Mouse (Mus musculus) embryonic facial prominence, embryonic 10.5 days (tissue): ENCODE measurements around the gene Dus2. TPM values are rescaled to one million over a fixed set of nuclear protein-coding genes. Genes with fewer than 3 reads are reported as not detected.
"Not testable (repeated sequence)": the region's sequence is repeated elsewhere in the genome, so short reads cannot be mapped to it uniquely, and the experiment has no call there.

ENCODE experiments used
- DNase-seq: peaks from one replicate; pipeline ENCODE4 v3.0.0-alpha.2; 2017; ENCODE audit warnings: low spot score
- H3K27ac ChIP-seq: fragments of 300-500 bp; sonication (generic); replicated peaks from 2 replicates; pipeline ENCODE4 v1.5.1; 2016; ENCODE audit warnings: mild to moderate bottlenecking
- H3K27me3 ChIP-seq: fragments of 300-500 bp; sonication (generic); replicated peaks from 2 replicates; pipeline ENCODE4 v1.6.1; 2016; ENCODE audit warnings: low read depth, mild to moderate bottlenecking; ENCODE audit not compliant: poor library complexity, severe bottlenecking
- H3K36me3 ChIP-seq: fragments of 300-500 bp; sonication (generic); replicated peaks from 2 replicates; pipeline ENCODE4 v1.6.1; 2016; ENCODE audit warnings: mild to moderate bottlenecking, moderate library complexity
- H3K4me1 ChIP-seq: fragments of 300-500 bp; sonication (generic); 2 replicates; pipeline ENCODE4 v1.6.1; 2016
- H3K4me3 ChIP-seq: fragments of 300-500 bp; sonication (generic); 2 replicates; pipeline ENCODE4 v1.5.1; 2016; ENCODE audit warnings: mild to moderate bottlenecking, moderate library complexity
- H3K9me3 ChIP-seq: fragments of 300-500 bp; sonication (generic); 2 replicates; pipeline ENCODE4 v1.6.1; 2016; ENCODE audit warnings: mild to moderate bottlenecking
- WGBS: fragments of 180-500 bp; shearing (Covaris S2); methylation state at CpG from one replicate; pipeline ENCODE4 v1.1.7; 2016; 5-methylcytosine and 5-hydroxymethylcytosine counted together
- polyA plus RNA-seq: library from polyadenylated mRNA; unstranded; fragments of >200 nt; fragmentation: Nextera tagmentation; extraction: Ambion mirVana; gene quantifications from 2 replicates; pipeline ENCODE4 v1.2.1, GENCODE M21; 2016

Dus2 gene
- polyA plus RNA-seq, 1 experiment from 2014 or later: 21.0 TPM

- Histone ChIP-seq H3K36me3 (peaks cover 7% of the 10 kb centered on the region), H3K9me3 (no peaks in the 10 kb centered on the region), H3K27ac (peak overlapping the region; percentile 85), H3K4me3 (peak overlapping the region; percentile 72), H3K27me3 (peaks cover 30% of the 10 kb centered on the region), H3K4me1 (peaks cover 42% of the 10 kb centered on the region)
- 2% methylated on average over 40 of the region's 40 CpGs for WGBS
- no peak for DNase-seq
Measured at GRCm38 (mm10) chr8:105965266-105965904, 25.8 kb upstream of the Dus2 start.

GRCm38 (mm10) chr8:105965905-105966341, 25.2 kb upstream of the Dus2 start, which contains the start of gene Slc12a4:
TSS of gene Slc12a4 (minus strand) at chr8:105966097.
- peaks cover 30% of the 10 kb centered on the region for H3K27me3 ChIP-seq
- under 1% methylated on average over 47 of the region's 47 CpGs for WGBS
- peak within 1 kb of the TSS; percentile 85 for H3K27ac ChIP-seq
- H3K4me1 ChIP-seq: peaks cover 42% of the 10 kb centered on the region
- H3K4me3 ChIP-seq: peak within 1 kb of the TSS; percentile 72
- DNase-seq: peak; percentile 93
- H3K36me3 ChIP-seq: 0 out of 2 replicates have a peak, but pooled peaks cover 3% of the 10 kb centered on the region
- no peaks in the 10 kb centered on the region for H3K9me3 ChIP-seq

- peak overlapping the region; percentile 72 for H3K4me3 ChIP-seq
- 8% methylated on average over 19 of the region's 19 CpGs for WGBS
Measured at GRCm38 (mm10) chr8:105966692-105967311, 24.3 kb upstream of the Dus2 start.

GRCm38 (mm10) chr8:105969367-105969766, 21.8 kb upstream of the Dus2 start:
- Histone ChIP-seq H3K27me3 (peaks cover 27% of the 10 kb centered on the region), H3K4me1 (peaks cover 27% of the 10 kb centered on the region), H3K36me3 (no peaks in the 10 kb centered on the region), H3K4me3 (no peak overlapping the region), H3K9me3 (no peaks in the 10 kb centered on the region), H3K27ac (no peak overlapping the region)
- WGBS: 85% methylated on average over 1 of the region's 1 CpGs
- DNase-seq: no peak

More at GRCm38 (mm10) chr8:105966692-105967311, 24.3 kb upstream of the Dus2 start:
- peaks cover 38% of the 10 kb centered on the region for H3K4me1 ChIP-seq
- peak; percentile 79 for DNase-seq
- 0 out of 2 replicates have a peak, but pooled peaks cover 2% of the 10 kb centered on the region for H3K36me3 ChIP-seq
- peak overlapping the region; percentile 85 for H3K27ac ChIP-seq
- H3K27me3 ChIP-seq: peaks cover 30% of the 10 kb centered on the region
- no peaks in the 10 kb centered on the region for H3K9me3 ChIP-seq

GRCm38 (mm10) chr8:105971019-105971720, 20.0 kb upstream of the Dus2 start:
- no peak overlapping the region for H3K27ac ChIP-seq
- WGBS: 79% methylated on average over 8 of the region's 8 CpGs
- H3K4me3 ChIP-seq: no peak overlapping the region
- peaks cover 20% of the 10 kb centered on the region for H3K27me3 ChIP-seq
- no peaks in the 10 kb centered on the region for H3K9me3 ChIP-seq
- no peaks in the 10 kb centered on the region for H3K36me3 ChIP-seq
- DNase-seq: no peak
- peaks cover 11% of the 10 kb centered on the region for H3K4me1 ChIP-seq

GRCm38 (mm10) chr8:105975363-105975762, 15.8 kb upstream of the Dus2 start:
- H3K4me1 ChIP-seq: no peaks in the 10 kb centered on the region
- H3K9me3 ChIP-seq: peaks cover 4% of the 10 kb centered on the region; the same call in 1 of the 2 replicates
- no peak for DNase-seq
- H3K27ac ChIP-seq: no peak overlapping the region
- no peak overlapping the region for H3K4me3 ChIP-seq
- WGBS: 63% methylated on average over 7 of the region's 7 CpGs
- no peaks in the 10 kb centered on the region for H3K36me3 ChIP-seq
- H3K27me3 ChIP-seq: no peaks in the 10 kb centered on the region

- Histone ChIP-seq H3K27ac (no peak within 1 kb of the TSS), H3K27me3 (no peaks in the 10 kb centered on the region), H3K36me3 (no peaks in the 10 kb centered on the region), H3K4me3 (no peak within 1 kb of the TSS), H3K4me1 (no peaks in the 10 kb centered on the region), H3K9me3 (peaks cover 4% of the 10 kb centered on the region; the same call in 1 of the 2 replicates)
- WGBS: 92% methylated on average over 15 of the region's 15 CpGs
- no peak for DNase-seq
Measured at GRCm38 (mm10) chr8:105979325-105979724, 11.8 kb upstream of the Dus2 start, which contains the start of gene Dpep3. TSS of gene Dpep3 (minus strand) at chr8:105979429.

GRCm38 (mm10) chr8:105981146-105981545, 10.0 kb upstream of the Dus2 start:
- Histone ChIP-seq H3K36me3 (no peaks in the 10 kb centered on the region), H3K4me1 (no peaks in the 10 kb centered on the region), H3K27me3 (no peaks in the 10 kb centered on the region), H3K27ac (no peak overlapping the region), H3K9me3 (peaks cover 4% of the 10 kb centered on the region; the same call in 1 of the 2 replicates), H3K4me3 (no peak overlapping the region)
- 89% methylated on average over 1 of the region's 1 CpGs for WGBS
- no peak for DNase-seq

- H3K4me1 ChIP-seq, DNase-seq, H3K27ac ChIP-seq, H3K36me3 ChIP-seq, H3K27me3 ChIP-seq, H3K9me3 ChIP-seq, H3K4me3 ChIP-seq: not testable (repeated sequence)
- WGBS: 83% methylated on average over 11 of the region's 11 CpGs
Measured at GRCm38 (mm10) chr8:105983406-105983805, 7.7 kb upstream of the Dus2 start.

GRCm38 (mm10) chr8:105988546-105988945, 2.6 kb upstream of the Dus2 start:
- Histone ChIP-seq H3K36me3 (no peaks in the 10 kb centered on the region), H3K4me3 (no peak overlapping the region), H3K4me1 (peaks cover 10% of the 10 kb centered on the region; the same call in 1 of the 2 replicates), H3K27ac (no peak overlapping the region), H3K9me3 (no peaks in the 10 kb centered on the region), H3K27me3 (no peaks in the 10 kb centered on the region; the same call in 1 of the 2 replicates)
- DNase-seq: no peak
- 88% methylated on average over 11 of the region's 11 CpGs for WGBS

- Histone ChIP-seq H3K9me3 (no peaks in the 10 kb centered on the region), H3K27ac (peak overlapping the region; percentile 70), H3K36me3 (no peaks in the 10 kb centered on the region), H3K4me1 (peaks cover 10% of the 10 kb centered on the region; the same call in 1 of the 2 replicates), H3K27me3 (no peaks in the 10 kb centered on the region; the same call in 1 of the 2 replicates), H3K4me3 (no peak overlapping the region)
- no peak for DNase-seq
- WGBS: 93% methylated on average over 2 of the region's 2 CpGs
Measured at GRCm38 (mm10) chr8:105991546-105991945, 409 bp downstream of the Dus2 start.

- 67% methylated on average over 5 of the region's 5 CpGs for WGBS
Measured at GRCm38 (mm10) chr8:105992499-105992898, 1.4 kb downstream of the Dus2 start.

More at GRCm38 (mm10) chr8:105992499-105992898, 1.4 kb downstream of the Dus2 start:
- DNase-seq: no peak
- H3K4me3 ChIP-seq: no peak overlapping the region
- no peak overlapping the region for H3K27ac ChIP-seq
- H3K9me3 ChIP-seq: no peaks in the 10 kb centered on the region
- H3K4me1 ChIP-seq: peaks cover 10% of the 10 kb centered on the region; the same call in 1 of the 2 replicates
- no peaks in the 10 kb centered on the region; the same call in 1 of the 2 replicates for H3K27me3 ChIP-seq
- no peaks in the 10 kb centered on the region for H3K36me3 ChIP-seq
